Mouse (Mus musculus): ENCODE measurements around the gene Hltf. TPM values are rescaled to one million over a fixed set of nuclear protein-coding genes. Genes with fewer than 3 reads are reported as not detected.

Hltf gene
- polyA plus RNA-seq, 1 experiment from 2014 or later: 20.1 TPM

DNA sequence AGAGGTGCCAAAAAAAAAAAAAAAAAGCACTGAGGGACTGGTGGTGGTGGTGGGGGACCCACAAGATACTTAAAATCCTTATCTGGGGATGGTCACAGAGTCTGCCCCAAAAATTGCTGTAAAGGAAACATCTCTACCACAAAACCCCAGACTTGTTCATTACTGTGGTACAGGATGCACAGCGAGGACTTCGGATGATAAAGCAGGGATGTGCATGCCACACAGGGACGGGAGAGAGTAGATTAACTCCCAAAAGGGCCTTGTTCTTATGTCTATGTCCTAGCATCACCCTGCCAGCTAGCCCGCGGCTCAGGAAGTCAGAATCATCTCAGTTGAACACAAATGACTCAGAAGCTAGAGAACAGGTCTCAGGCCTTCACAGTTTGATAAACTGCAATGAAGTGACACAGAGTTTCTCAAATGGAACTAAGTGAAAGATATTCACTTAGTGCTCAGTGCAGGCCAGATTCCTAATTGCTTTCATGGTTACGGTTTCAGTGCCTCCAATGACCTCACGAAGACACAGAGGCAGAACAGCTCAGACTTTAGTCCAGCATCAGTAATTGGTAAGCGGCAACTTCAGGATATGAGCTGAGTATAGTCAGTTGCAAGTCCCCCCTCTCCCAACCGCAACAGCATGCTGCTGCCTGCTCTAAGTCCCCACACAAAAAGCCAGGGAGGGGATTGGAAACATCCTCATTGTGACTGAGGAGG, 79.4 kb downstream of the Hltf start:
- H3K9me3 ChIP-seq (ENCODE audit: control insufficient read depth, low read length): no peaks in the 10 kb centered on the region
- 87% methylated on average over 9 of the region's 9 CpGs for WGBS
- no peak for ATAC-seq (ENCODE audit: low FRiP score)
- no peak for DNase-seq (ENCODE audit: low spot score, missing footprints)
- no peak overlapping the region for H3K27ac ChIP-seq (ENCODE audit: low read depth, low read length)
- H3K4me1 ChIP-seq (ENCODE audit: control insufficient read depth, insufficient read depth, low read length): no peaks in the 10 kb centered on the region
- H3K36me3 ChIP-seq (ENCODE audit: control insufficient read depth, insufficient read depth, low read length): no peaks in the 10 kb centered on the region
- H3K27me3 ChIP-seq (ENCODE audit: control insufficient read depth, insufficient read depth, low read length): no peaks in the 10 kb centered on the region
- no peak overlapping the region for H3K4me3 ChIP-seq (ENCODE audit: low read depth, low read length)
- no peak overlapping the region for H3K4me2 ChIP-seq
- no peak overlapping the region for H3K9ac ChIP-seq (ENCODE audit: low read length)

GRCm38 (mm10) chr3:20141240-20141639, 83.6 kb downstream of the Hltf start:
- H3K9me3 ChIP-seq (ENCODE audit: control insufficient read depth, low read length): no peaks in the 10 kb centered on the region
- H3K4me2 ChIP-seq: no peak overlapping the region
- no peak overlapping the region for H3K4me3 ChIP-seq (ENCODE audit: low read depth, low read length)
- ATAC-seq (ENCODE audit: low FRiP score): no peak
- H3K4me1 ChIP-seq (ENCODE audit: control insufficient read depth, insufficient read depth, low read length): peaks cover 3% of the 10 kb centered on the region; the same call in 1 of the 2 replicates
- H3K9ac ChIP-seq (ENCODE audit: low read length): no peak overlapping the region
- H3K27me3 ChIP-seq (ENCODE audit: control insufficient read depth, insufficient read depth, low read length): no peaks in the 10 kb centered on the region
- DNase-seq (ENCODE audit: low spot score, missing footprints): no peak
- H3K27ac ChIP-seq (ENCODE audit: low read depth, low read length): no peak overlapping the region
- H3K36me3 ChIP-seq (ENCODE audit: control insufficient read depth, insufficient read depth, low read length): no peaks in the 10 kb centered on the region

DNA sequence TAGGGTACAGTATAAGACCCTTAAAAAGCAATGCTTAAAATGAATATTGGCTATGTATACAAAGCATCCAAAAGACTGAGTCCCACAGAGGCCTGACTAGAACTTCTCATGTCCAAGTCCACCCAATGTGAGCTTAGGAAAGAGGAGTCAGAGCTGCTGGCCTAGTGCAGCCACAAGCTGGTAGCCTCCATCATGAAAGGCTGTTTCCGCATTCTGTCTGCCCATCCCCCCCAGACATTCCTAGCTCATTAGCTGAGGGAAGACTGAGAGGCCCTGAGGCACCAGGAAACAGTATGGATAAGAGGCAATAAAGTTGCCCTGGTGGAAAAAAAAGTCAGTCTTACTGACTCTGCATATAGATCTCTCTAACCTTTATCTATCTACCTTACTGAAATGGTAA, 84.1 kb downstream of the Hltf start:
- 35% methylated on average over 1 of the region's 1 CpGs for WGBS
- ATAC-seq (ENCODE audit: low FRiP score) (no peak), DNase-seq (ENCODE audit: low spot score, missing footprints) (no peak)
- Histone ChIP-seq H3K9ac (ENCODE audit: low read length) (no peak overlapping the region), H3K36me3 (ENCODE audit: control insufficient read depth, insufficient read depth, low read length) (no peaks in the 10 kb centered on the region), H3K27me3 (ENCODE audit: control insufficient read depth, insufficient read depth, low read length) (no peaks in the 10 kb centered on the region), H3K4me3 (ENCODE audit: low read depth, low read length) (no peak overlapping the region), H3K27ac (ENCODE audit: low read depth, low read length) (no peak overlapping the region), H3K4me1 (ENCODE audit: control insufficient read depth, insufficient read depth, low read length) (peaks cover 6% of the 10 kb centered on the region; the same call in 1 of the 2 replicates), H3K4me2 (no peak overlapping the region), H3K9me3 (ENCODE audit: control insufficient read depth, low read length) (no peaks in the 10 kb centered on the region)

DNA sequence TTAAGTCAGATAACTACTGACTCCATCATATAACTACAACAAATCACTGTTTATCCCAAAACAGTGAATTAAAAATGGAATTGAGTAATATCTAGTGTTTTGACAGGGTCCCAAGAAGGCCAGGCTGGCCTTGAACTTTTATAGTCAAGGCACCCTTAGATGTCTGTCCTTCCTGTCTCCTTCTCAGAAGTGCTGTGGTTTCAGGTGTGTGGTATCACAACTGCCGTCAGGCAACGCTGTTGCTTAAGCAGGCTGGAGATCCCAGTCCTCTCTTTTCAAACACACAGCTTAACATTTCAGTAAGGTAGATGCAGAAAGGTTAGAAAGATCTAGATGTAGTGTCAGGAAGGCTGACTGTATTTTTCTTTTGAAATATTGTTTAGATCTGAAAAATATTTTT, 84.5 kb downstream of the Hltf start:
- 93% methylated on average over 2 of the region's 2 CpGs for WGBS
- ATAC-seq (ENCODE audit: low FRiP score): no peak

GRCm38 (mm10) chr3:20142576-20142975, 85.0 kb downstream of the Hltf start:
- no peak overlapping the region for H3K27ac ChIP-seq (ENCODE audit: low read depth, low read length)
- H3K9me3 ChIP-seq (ENCODE audit: control insufficient read depth, low read length): no peaks in the 10 kb centered on the region
- 85% methylated on average over 3 of the region's 3 CpGs for WGBS
- H3K4me3 ChIP-seq (ENCODE audit: low read depth, low read length): no peak overlapping the region
- no peaks in the 10 kb centered on the region for H3K36me3 ChIP-seq (ENCODE audit: control insufficient read depth, insufficient read depth, low read length)
- no peak overlapping the region for H3K9ac ChIP-seq (ENCODE audit: low read length)
- H3K4me1 ChIP-seq (ENCODE audit: control insufficient read depth, insufficient read depth, low read length): peaks cover 6% of the 10 kb centered on the region; the same call in 1 of the 2 replicates
- H3K27me3 ChIP-seq (ENCODE audit: control insufficient read depth, insufficient read depth, low read length): no peaks in the 10 kb centered on the region
- no peak for ATAC-seq (ENCODE audit: low FRiP score)
- no peak overlapping the region for H3K4me2 ChIP-seq
- DNase-seq (ENCODE audit: low spot score, missing footprints): no peak

More for the DNA sequence above, 84.5 kb downstream of the Hltf start:
- DNase-seq (ENCODE audit: low spot score, missing footprints): no peak
- Histone ChIP-seq H3K9me3 (ENCODE audit: control insufficient read depth, low read length) (no peaks in the 10 kb centered on the region), H3K9ac (ENCODE audit: low read length) (no peak overlapping the region), H3K4me2 (no peak overlapping the region), H3K27me3 (ENCODE audit: control insufficient read depth, insufficient read depth, low read length) (no peaks in the 10 kb centered on the region), H3K4me3 (ENCODE audit: low read depth, low read length) (no peak overlapping the region), H3K36me3 (ENCODE audit: control insufficient read depth, insufficient read depth, low read length) (no peaks in the 10 kb centered on the region), H3K4me1 (ENCODE audit: control insufficient read depth, insufficient read depth, low read length) (peaks cover 6% of the 10 kb centered on the region; the same call in 1 of the 2 replicates), H3K27ac (ENCODE audit: low read depth, low read length) (no peak overlapping the region)

GRCm38 (mm10) chr3:20143726-20144125, 86.1 kb downstream of the Hltf start:
- WGBS: 53% methylated on average over 3 of the region's 3 CpGs
- Histone ChIP-seq H3K4me3 (ENCODE audit: low read depth, low read length) (no peak overlapping the region), H3K9ac (ENCODE audit: low read length) (no peak overlapping the region), H3K27me3 (ENCODE audit: control insufficient read depth, insufficient read depth, low read length) (no peaks in the 10 kb centered on the region), H3K4me1 (ENCODE audit: control insufficient read depth, insufficient read depth, low read length) (peaks cover 6% of the 10 kb centered on the region; the same call in 1 of the 2 replicates), H3K9me3 (ENCODE audit: control insufficient read depth, low read length) (no peaks in the 10 kb centered on the region), H3K4me2 (no peak overlapping the region), H3K27ac (ENCODE audit: low read depth, low read length) (no peak overlapping the region), H3K36me3 (ENCODE audit: control insufficient read depth, insufficient read depth, low read length) (no peaks in the 10 kb centered on the region)
- DNase-seq (ENCODE audit: low spot score, missing footprints): no peak
- no peak for ATAC-seq (ENCODE audit: low FRiP score)

DNA sequence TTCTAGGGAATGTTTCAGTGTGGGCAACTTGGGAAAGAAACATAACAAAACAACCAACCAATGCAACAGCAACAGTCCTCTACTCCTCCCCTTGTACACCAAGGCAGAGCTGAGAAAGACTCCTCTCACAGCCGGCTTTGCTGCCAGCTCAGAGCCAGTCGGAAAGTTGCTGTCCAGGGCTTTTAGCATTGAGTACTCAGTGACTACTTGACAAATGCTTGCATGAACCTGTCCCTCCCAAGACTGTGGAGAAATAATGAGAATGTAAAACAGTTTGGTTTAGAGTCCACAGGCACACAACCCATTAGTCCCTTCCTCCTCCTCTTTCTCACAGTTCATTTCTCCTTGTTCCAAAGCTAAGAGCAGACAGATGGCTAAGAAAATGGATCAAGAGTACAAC, 86.8 kb downstream of the Hltf start:
- 28% methylated on average over 2 of the region's 2 CpGs for WGBS
- ATAC-seq (ENCODE audit: low FRiP score): no peak
- H3K9ac ChIP-seq (ENCODE audit: low read length): no peak overlapping the region
- no peaks in the 10 kb centered on the region for H3K36me3 ChIP-seq (ENCODE audit: control insufficient read depth, insufficient read depth, low read length)
- H3K27me3 ChIP-seq (ENCODE audit: control insufficient read depth, insufficient read depth, low read length): no peaks in the 10 kb centered on the region
- H3K4me2 ChIP-seq: no peak overlapping the region
- H3K9me3 ChIP-seq (ENCODE audit: control insufficient read depth, low read length): no peaks in the 10 kb centered on the region
- no peak overlapping the region for H3K27ac ChIP-seq (ENCODE audit: low read depth, low read length)
- no peak for DNase-seq (ENCODE audit: low spot score, missing footprints)
- H3K4me1 ChIP-seq (ENCODE audit: control insufficient read depth, insufficient read depth, low read length): peaks cover 6% of the 10 kb centered on the region; the same call in 1 of the 2 replicates
- H3K4me3 ChIP-seq (ENCODE audit: low read depth, low read length): no peak overlapping the region

- H3K4me3 ChIP-seq (ENCODE audit: low read depth, low read length): no peak overlapping the region
- H3K4me1 ChIP-seq (ENCODE audit: control insufficient read depth, insufficient read depth, low read length): peaks cover 6% of the 10 kb centered on the region; the same call in 1 of the 2 replicates
- no peak overlapping the region for H3K9ac ChIP-seq (ENCODE audit: low read length)
- H3K27ac ChIP-seq (ENCODE audit: low read depth, low read length): no peak overlapping the region
- no peak overlapping the region for H3K4me2 ChIP-seq
- DNase-seq (ENCODE audit: low spot score, missing footprints) (no peak), ATAC-seq (ENCODE audit: low FRiP score) (0 out of 2 replicates have a peak, but pooled peaks have one; percentile 27)
- H3K36me3 ChIP-seq (ENCODE audit: control insufficient read depth, insufficient read depth, low read length): no peaks in the 10 kb centered on the region
- 38% methylated on average over 1 of the region's 1 CpGs for WGBS
- H3K27me3 ChIP-seq (ENCODE audit: control insufficient read depth, insufficient read depth, low read length): no peaks in the 10 kb centered on the region
- no peaks in the 10 kb centered on the region for H3K9me3 ChIP-seq (ENCODE audit: control insufficient read depth, low read length)
Measured at GRCm38 (mm10) chr3:20145696-20146113, 88.1 kb downstream of the Hltf start.

GRCm38 (mm10) chr3:20146884-20147395, 89.3 kb downstream of the Hltf start:
- ATAC-seq (ENCODE audit: low FRiP score) (peak; percentile 76; the same call in 1 of the 2 replicates), DNase-seq (ENCODE audit: low spot score, missing footprints) (no peak)
- 44% methylated on average over 7 of the region's 7 CpGs for WGBS
- H3K36me3 ChIP-seq (ENCODE audit: control insufficient read depth, insufficient read depth, low read length): no peaks in the 10 kb centered on the region
- no peak overlapping the region for H3K9ac ChIP-seq (ENCODE audit: low read length)
- H3K27me3 ChIP-seq (ENCODE audit: control insufficient read depth, insufficient read depth, low read length): no peaks in the 10 kb centered on the region
- H3K9me3 ChIP-seq (ENCODE audit: control insufficient read depth, low read length): no peaks in the 10 kb centered on the region
- no peak overlapping the region for H3K27ac ChIP-seq (ENCODE audit: low read depth, low read length)
- no peak overlapping the region for H3K4me2 ChIP-seq
- peaks cover 6% of the 10 kb centered on the region; the same call in 1 of the 2 replicates for H3K4me1 ChIP-seq (ENCODE audit: control insufficient read depth, insufficient read depth, low read length)
- no peak overlapping the region for H3K4me3 ChIP-seq (ENCODE audit: low read depth, low read length)

Measured in midbrain, embryonic 11.5 days (tissue).